Mouse (Mus musculus) naive thymus-derived CD4-positive, alpha-beta T cell, adult 5 months (primary cell): ENCODE results near the gene Mocs1. TPM values are rescaled to one million over a fixed set of nuclear protein-coding genes. Genes with fewer than 3 reads are reported as not detected.

Experiments
- polyA plus RNA-seq: library from polyadenylated mRNA; unstranded; fragments of 100-300 nt; shearing (Covaris generic); gene quantifications from one replicate; pipeline ENCODE4 v1.2.1, GENCODE M21; 2017

The Mocs1 gene
- 10.9 TPM for polyA plus RNA-seq

DNA sequence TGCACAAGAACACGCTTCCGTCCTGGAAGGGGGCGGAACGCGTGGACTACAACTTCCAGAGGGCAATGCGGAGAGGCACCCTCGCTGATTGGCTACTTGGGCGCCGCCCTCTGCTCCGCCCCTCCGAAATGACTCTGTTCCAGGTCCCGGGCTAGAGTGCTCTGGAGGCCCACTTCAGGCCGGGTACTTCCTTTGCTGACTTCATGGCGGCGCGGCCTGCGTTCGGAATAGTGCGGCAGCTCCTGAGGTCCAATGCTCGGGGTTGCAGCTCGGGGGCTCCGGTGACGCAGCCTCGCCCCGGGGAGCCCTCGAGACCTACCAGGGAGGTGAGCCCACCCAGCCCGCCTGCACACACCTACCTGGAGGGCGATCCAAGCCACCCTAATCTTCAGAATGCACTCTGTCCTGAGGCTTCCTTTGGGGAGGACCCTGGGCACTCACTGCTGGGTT lies at the start of gene Mocs1:
Gene Mocs1, plus strand, starts transcription at position 124 of the 450 bp plus-strand sequence.

Other genes with a start within 250 kb of the Mocs1 start
- not detected for gene Daam2, start 136.0 kb downstream of the Mocs1 start, polyA plus RNA-seq
- not detected for gene Kif6, start 186.8 kb downstream of the Mocs1 start, polyA plus RNA-seq